Mouse (Mus musculus) stomach, embryonic 15.5 days (tissue): ENCODE measurements around the gene Wls. TPM values are rescaled to one million over a fixed set of nuclear protein-coding genes. Genes with fewer than 3 reads are reported as not detected.
A peak's percentile ranks its signal among the peaks of the same experiment; 100 is the strongest.

Experiments
- ATAC-seq: fragments of 200-750 bp; cut with Nextera tagmentation; 2 replicates; pipeline ENCODE4 v1.8.0; 2017; ENCODE audit warnings: low read depth, moderate number of reproducible peaks, moderate TSS enrichment; ENCODE audit not compliant: insufficient read depth, low FRiP score
- H3K27ac ChIP-seq: fragments of 300-500 bp; sonication (generic); 2 replicates; pipeline ENCODE4 v1.5.1; 2015; ENCODE audit warnings: mild to moderate bottlenecking, inconsistent platforms
- H3K27me3 ChIP-seq: fragments of 300-500 bp; sonication (generic); replicated peaks from 2 replicates; pipeline ENCODE4 v1.6.1; 2015; ENCODE audit warnings: inconsistent platforms
- H3K36me3 ChIP-seq: fragments of 300-500 bp; sonication (generic); 2 replicates; pipeline ENCODE4 v1.6.1; 2015; ENCODE audit warnings: inconsistent platforms
- H3K4me1 ChIP-seq: fragments of 300-500 bp; sonication (generic); 2 replicates; pipeline ENCODE4 v1.6.1; 2015; ENCODE audit warnings: inconsistent platforms
- H3K4me2 ChIP-seq: fragments of 300-500 bp; sonication (generic); 2 replicates; pipeline ENCODE4 v1.6.1; 2015; ENCODE audit warnings: mild to moderate bottlenecking, inconsistent platforms
- H3K4me3 ChIP-seq: fragments of 300-500 bp; sonication (generic); replicated peaks from 2 replicates; pipeline ENCODE4 v1.5.1; 2015; ENCODE audit warnings: inconsistent platforms
- H3K9ac ChIP-seq: fragments of 300-500 bp; sonication (generic); 2 replicates; pipeline ENCODE4 v1.6.1; 2015; ENCODE audit warnings: inconsistent platforms
- H3K9me3 ChIP-seq: fragments of 300-500 bp; sonication (generic); 2 replicates; pipeline ENCODE4 v1.6.1; 2016; ENCODE audit warnings: inconsistent platforms
- WGBS: fragments of 180-500 bp; shearing (Covaris S2); methylation state at CpG from one replicate; pipeline ENCODE4 v1.1.7; 2015; 5-methylcytosine and 5-hydroxymethylcytosine counted together
- polyA plus RNA-seq: library from polyadenylated mRNA; unstranded; fragments of >200 nt; fragmentation: Nextera tagmentation; extraction: Ambion mirVana; gene quantifications from 2 replicates; pipeline ENCODE4 v1.2.1, GENCODE M21; 2015

Wls gene
- polyA plus RNA-seq, 1 experiment from 2014 or later: 88.9 TPM

GRCm38 (mm10) chr3:159865691-159866090, 26.2 kb downstream of the Wls start:
- Histone ChIP-seq H3K9ac (no peak overlapping the region), H3K9me3 (no peaks in the 10 kb centered on the region), H3K4me1 (no peaks in the 10 kb centered on the region), H3K27ac (no peak overlapping the region), H3K36me3 (no peaks in the 10 kb centered on the region), H3K27me3 (no peaks in the 10 kb centered on the region), H3K4me2 (no peak overlapping the region), H3K4me3 (no peak overlapping the region)
- ATAC-seq: no peak
- 63% methylated on average over 1 of the region's 1 CpGs for WGBS

- H3K27me3 ChIP-seq: no peaks in the 10 kb centered on the region
- H3K27ac ChIP-seq: no peak overlapping the region
- H3K9ac ChIP-seq: no peak overlapping the region
- no peak for ATAC-seq
- H3K36me3 ChIP-seq: no peaks in the 10 kb centered on the region
- no peak overlapping the region for H3K4me2 ChIP-seq
- no peaks in the 10 kb centered on the region for H3K9me3 ChIP-seq
- no peak overlapping the region for H3K4me3 ChIP-seq
- H3K4me1 ChIP-seq: no peaks in the 10 kb centered on the region
Observed at GRCm38 (mm10) chr3:159878983-159879382, 39.5 kb downstream of the Wls start.

GRCm38 (mm10) chr3:159883325-159883724, 43.9 kb downstream of the Wls start:
- ATAC-seq: no peak
- H3K4me3 ChIP-seq: no peak overlapping the region
- H3K9me3 ChIP-seq: no peaks in the 10 kb centered on the region
- no peak overlapping the region for H3K27ac ChIP-seq
- H3K9ac ChIP-seq: no peak overlapping the region
- H3K4me1 ChIP-seq: peaks cover 12% of the 10 kb centered on the region
- WGBS: 42% methylated on average over 2 of the region's 2 CpGs
- no peaks in the 10 kb centered on the region for H3K27me3 ChIP-seq
- no peaks in the 10 kb centered on the region for H3K36me3 ChIP-seq
- H3K4me2 ChIP-seq: no peak overlapping the region

GRCm38 (mm10) chr3:159884802-159885201, 45.3 kb downstream of the Wls start:
- ATAC-seq: no peak
- H3K4me2 ChIP-seq: no peak overlapping the region
- no peaks in the 10 kb centered on the region for H3K27me3 ChIP-seq
- H3K4me3 ChIP-seq: no peak overlapping the region
- peaks cover 12% of the 10 kb centered on the region for H3K4me1 ChIP-seq
- peak overlapping the region; percentile 17 for H3K27ac ChIP-seq
- H3K9ac ChIP-seq: no peak overlapping the region
- H3K9me3 ChIP-seq: no peaks in the 10 kb centered on the region
- no peaks in the 10 kb centered on the region for H3K36me3 ChIP-seq

- no peak overlapping the region for H3K9ac ChIP-seq
- no peaks in the 10 kb centered on the region for H3K27me3 ChIP-seq
- peak; percentile 95 for ATAC-seq
- 7% methylated on average over 3 of the region's 3 CpGs for WGBS
- H3K4me3 ChIP-seq: no peak overlapping the region
- H3K9me3 ChIP-seq: no peaks in the 10 kb centered on the region
- no peaks in the 10 kb centered on the region for H3K36me3 ChIP-seq
- no peak overlapping the region for H3K4me2 ChIP-seq
- peak overlapping the region; percentile 17 for H3K27ac ChIP-seq
- peaks cover 12% of the 10 kb centered on the region for H3K4me1 ChIP-seq
Observed at GRCm38 (mm10) chr3:159885271-159885670, 45.8 kb downstream of the Wls start.

GRCm38 (mm10) chr3:159885781-159886400, 46.4 kb downstream of the Wls start:
- WGBS: 25% methylated on average over 1 of the region's 1 CpGs
- Histone ChIP-seq H3K36me3 (no peaks in the 10 kb centered on the region), H3K4me2 (no peak overlapping the region), H3K9ac (no peak overlapping the region), H3K27ac (no peak overlapping the region; the same call in 1 of the 2 replicates), H3K4me3 (no peak overlapping the region), H3K4me1 (peaks cover 12% of the 10 kb centered on the region), H3K27me3 (no peaks in the 10 kb centered on the region), H3K9me3 (no peaks in the 10 kb centered on the region)
- no peak for ATAC-seq

- Histone ChIP-seq H3K4me2 (no peak overlapping the region), H3K9me3 (no peaks in the 10 kb centered on the region), H3K27me3 (no peaks in the 10 kb centered on the region), H3K4me1 (peaks cover 4% of the 10 kb centered on the region), H3K4me3 (no peak overlapping the region), H3K9ac (no peak overlapping the region), H3K27ac (no peak overlapping the region), H3K36me3 (no peaks in the 10 kb centered on the region)
- ATAC-seq: no peak
- 82% methylated on average over 5 of the region's 5 CpGs for WGBS
Observed at GRCm38 (mm10) chr3:159890176-159891056, 50.9 kb downstream of the Wls start.

GRCm38 (mm10) chr3:159891057-159891752, 51.7 kb downstream of the Wls start:
- H3K4me2 ChIP-seq: no peak overlapping the region
- WGBS: 88% methylated on average over 8 of the region's 8 CpGs
- H3K4me3 ChIP-seq: no peak overlapping the region
- no peak overlapping the region for H3K27ac ChIP-seq
- no peaks in the 10 kb centered on the region for H3K9me3 ChIP-seq
- no peaks in the 10 kb centered on the region for H3K36me3 ChIP-seq
- no peak overlapping the region for H3K9ac ChIP-seq
- no peak for ATAC-seq
- no peaks in the 10 kb centered on the region for H3K27me3 ChIP-seq
- H3K4me1 ChIP-seq: no peaks in the 10 kb centered on the region

- whole genome bisulfite sequencing: 94% methylated on average over 1 of the region's 1 CpGs
- Histone ChIP-seq H3K4me3 (no peak overlapping the region), H3K27ac (no peak overlapping the region), H3K4me2 (no peak overlapping the region), H3K9ac (no peak overlapping the region), H3K27me3 (no peaks in the 10 kb centered on the region), H3K4me1 (no peaks in the 10 kb centered on the region), H3K36me3 (no peaks in the 10 kb centered on the region), H3K9me3 (no peaks in the 10 kb centered on the region)
- no peak for ATAC-seq
Observed at GRCm38 (mm10) chr3:159907329-159907728, 67.9 kb downstream of the Wls start.

- Histone ChIP-seq H3K4me3 (no peak overlapping the region), H3K9me3 (no peaks in the 10 kb centered on the region), H3K4me1 (no peaks in the 10 kb centered on the region), H3K36me3 (0 out of 2 replicates have a peak, but pooled peaks cover 3% of the 10 kb centered on the region), H3K9ac (no peak overlapping the region), H3K4me2 (no peak overlapping the region), H3K27ac (no peak overlapping the region), H3K27me3 (no peaks in the 10 kb centered on the region)
- WGBS: 80% methylated on average over 2 of the region's 2 CpGs
- ATAC-seq: no peak
Observed at GRCm38 (mm10) chr3:159917328-159918090, 78.0 kb downstream of the Wls start.
